Mouse (Mus musculus) natural killer cell, adult 2 months (primary cell): ENCODE results near the gene Trpv3.

Experiments used
- DNase-seq, 2 experiments: peaks; one replicate each; pipeline ENCODE4 v3.0.0; 2022; ENCODE audit warnings: low spot score in 2 of 2

Gene Trpv3

GRCm38 (mm10) chr11:73267267-73267666 is at the start of gene Trpv3:
Trpv3 (plus strand) TSS chr11:73267388.
- DNase-seq, result no peak

GRCm38 (mm10) chr11:73219671-73220070 is 47.5 kb upstream of the Trpv3 start:
- DNase-seq, result no peak

GRCm38 (mm10) chr11:73220651-73221050 is 46.5 kb upstream of the Trpv3 start:
- DNase-seq, result no peak

GRCm38 (mm10) chr11:73222846-73223245 is 44.3 kb upstream of the Trpv3 start:
- no peak for DNase-seq

GRCm38 (mm10) chr11:73223966-73224365 is 43.2 kb upstream of the Trpv3 start:
- peak in 1 of 2 experiments; percentile 9 for DNase-seq

GRCm38 (mm10) chr11:73225856-73226255 is 41.3 kb upstream of the Trpv3 start:
- DNase-seq, result no peak

GRCm38 (mm10) chr11:73228881-73229280 is 38.3 kb upstream of the Trpv3 start:
- no peak for DNase-seq

GRCm38 (mm10) chr11:73230081-73230480 is 37.1 kb upstream of the Trpv3 start:
- DNase-seq, result no peak

- no peak for DNase-seq
Measured at GRCm38 (mm10) chr11:73232513-73232912, 34.7 kb upstream of the Trpv3 start.

GRCm38 (mm10) chr11:73233992-73234391 is 33.2 kb upstream of the Trpv3 start, which contains the start of gene Trpv1:
Trpv1 (plus strand) TSS chr11:73234292.
- DNase-seq, result no peak

- no peak for DNase-seq
Measured at GRCm38 (mm10) chr11:73235990-73236701, 31.0 kb upstream of the Trpv3 start.

- DNase-seq, result no peak
Measured at GRCm38 (mm10) chr11:73236731-73237130, 30.5 kb upstream of the Trpv3 start.

- DNase-seq, result no peak
Measured at GRCm38 (mm10) chr11:73242199-73242598, 25.0 kb upstream of the Trpv3 start.

- no peak for DNase-seq
Measured at GRCm38 (mm10) chr11:73242777-73243176, 24.4 kb upstream of the Trpv3 start.

GRCm38 (mm10) chr11:73257362-73257945 is 9.7 kb upstream of the Trpv3 start:
- no peak for DNase-seq

GRCm38 (mm10) chr11:73258664-73259063 is 8.5 kb upstream of the Trpv3 start:
- no peak for DNase-seq

GRCm38 (mm10) chr11:73260457-73260856 is 6.7 kb upstream of the Trpv3 start:
- no peak for DNase-seq

GRCm38 (mm10) chr11:73261385-73261784 is 5.8 kb upstream of the Trpv3 start:
- no peak for DNase-seq

GRCm38 (mm10) chr11:73274821-73275220 is 7.6 kb downstream of the Trpv3 start:
- DNase-seq, result no peak

GRCm38 (mm10) chr11:73280710-73281109 is 13.5 kb downstream of the Trpv3 start:
- no peak for DNase-seq

GRCm38 (mm10) chr11:73281528-73282027 is 14.4 kb downstream of the Trpv3 start:
- DNase-seq, result peak; percentile 7 to 12

- DNase-seq, result no peak
Measured at GRCm38 (mm10) chr11:73283369-73283768, 16.2 kb downstream of the Trpv3 start.

- no peak for DNase-seq
Measured at GRCm38 (mm10) chr11:73283926-73284325, 16.7 kb downstream of the Trpv3 start.
